Mouse (Mus musculus) thymus, postnatal 0 days (tissue): ENCODE measurements around the gene Abtb2. TPM values are rescaled to one million over a fixed set of nuclear protein-coding genes. Genes with fewer than 3 reads are reported as not detected.

ENCODE experiments used
- polyA plus RNA-seq: library from polyadenylated mRNA; unstranded; fragments of >200 nt; fragmentation: Nextera tagmentation; extraction: Ambion mirVana; gene quantifications from 2 replicates; pipeline ENCODE4 v1.2.1, GENCODE M21; 2015

Abtb2 gene
- polyA plus RNA-seq, 1 experiment from 2014 or later = 37.2 TPM

Other genes with a start within 250 kb of the Abtb2 start
- 0.09 and 0.23 TPM in 2 replicates for gene Elf5, start 154.6 kb upstream of the Abtb2 start, polyA plus RNA-seq
- 43.5 and 58.9 TPM in 2 replicates for gene Cat, start 81.2 kb upstream of the Abtb2 start, polyA plus RNA-seq
- 17.7 and 19.5 TPM in 2 replicates for gene Nat10, start 195.0 kb downstream of the Abtb2 start, polyA plus RNA-seq
- 212 and 231 TPM in 2 replicates for gene Caprin1, start 231.3 kb downstream of the Abtb2 start, polyA plus RNA-seq